ENCODE assay signal across 8 mouse cellular contexts in the genomic region with DNA sequence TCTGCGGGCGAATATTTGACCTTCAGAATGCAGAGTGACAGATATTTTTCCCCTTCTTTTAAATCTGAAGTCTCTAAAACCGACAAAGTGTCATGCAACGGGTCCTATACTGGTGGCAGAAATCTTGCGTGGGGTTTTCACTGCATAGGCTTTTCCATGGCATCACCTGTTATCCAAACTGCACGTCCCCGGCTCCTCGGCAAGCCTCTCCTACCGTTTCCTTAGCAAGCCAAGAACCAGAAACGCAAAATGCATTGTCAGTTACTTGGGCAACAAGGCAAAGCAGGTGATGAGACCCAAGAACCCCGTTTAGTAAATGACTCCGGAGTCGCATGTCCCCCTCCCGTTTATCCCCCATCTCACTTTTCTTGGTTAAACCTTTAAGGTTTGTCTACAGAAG. TPM values are rescaled to one million over a fixed set of nuclear protein-coding genes. Genes with fewer than 3 reads are reported as not detected.
DNase-seq lines count a peak whose midpoint lies in the region; ATAC-seq and TF ChIP-seq lines count a peak whose summit lies in the region.

No protein-coding gene starts in this region.

- no peaks in the 10 kb centered on the region for H3K9me3 ChIP-seq in heart, embryonic 15.5 days (replicated peaks)
- 0 out of 2 replicates have a peak, but pooled peaks cover 4% of the 10 kb centered on the region for H3K9me3 ChIP-seq in E14TG2a.4 (ENCODE audit: low read length)

- peak overlapping the region; percentile 89 for H3K4me2 ChIP-seq in heart, embryonic 15.5 days

- no peaks in the 10 kb centered on the region for H3K27me3 ChIP-seq in heart, embryonic 15.5 days
- peaks cover 22% of the 10 kb centered on the region for H3K27me3 ChIP-seq in E14TG2a.4 (ENCODE audit: insufficient read depth, low read length)
- H3K27me3 ChIP-seq in liver, adult 2 months (ENCODE audit: control insufficient read depth, insufficient read depth, low read length) = no peaks in the 10 kb centered on the region

- no peak for ATAC-seq in heart, embryonic 15.5 days (replicated peaks; ENCODE audit: insufficient number of reproducible peaks, insufficient read depth, low FRiP score, low read depth)
- no peak for ATAC-seq in CD4-positive, CD25-positive, alpha-beta regulatory T cell, adult 4 months

- H3K9ac ChIP-seq in heart, embryonic 15.5 days = peak overlapping the region; percentile 88
- H3K9ac ChIP-seq in liver, adult 2 months (ENCODE audit: low read depth, low read length) = peak overlapping the region; percentile 98

- no peak for DNase-seq in heart, postnatal 25 days (ENCODE audit: low spot score)
- peak; percentile 41 for DNase-seq in liver, adult 2 months (ENCODE audit: extremely low read depth, low read depth, low spot score)
- no peak for DNase-seq in B cell, adult 2 months
- no peak for DNase-seq in cerebellum, adult 11 months

- no peak for TF ChIP-seq CTCF in E14TG2a.4 (conservative IDR thresholded peaks at IDR 0.05; ENCODE audit: low read length)
- no peak for TF ChIP-seq CTCF in embryonic fibroblast, embryonic 13.5 days (IDR thresholded peaks at IDR 0.05; ENCODE audit: borderline replicate concordance, insufficient read depth, low read length)
- TF ChIP-seq CTCF in liver, adult 2 months (IDR thresholded peaks at IDR 0.05; ENCODE audit: low read depth, low read length) = no peak

- no peak for TF ChIP-seq POLR2A in embryonic fibroblast, embryonic 13.5 days (IDR thresholded peaks at IDR 0.05; ENCODE audit: low read depth, low read length)
- TF ChIP-seq POLR2A in liver, adult 2 months (IDR thresholded peaks at IDR 0.05; ENCODE audit: extremely low read depth, insufficient read depth, low read length) = no peak

- H3K27ac ChIP-seq in heart, embryonic 15.5 days = peak overlapping the region; percentile 95
- peak overlapping the region; percentile 62 for H3K27ac ChIP-seq in embryonic fibroblast, embryonic 13.5 days (ENCODE audit: insufficient read depth, low read length)
- peak overlapping the region; percentile 97 for H3K27ac ChIP-seq in liver, adult 2 months (replicated peaks; ENCODE audit: insufficient read depth, low read depth, low read length)

- peaks cover 34% of the 10 kb centered on the region for H3K4me1 ChIP-seq in heart, embryonic 15.5 days (replicated peaks)
- peaks cover 22% of the 10 kb centered on the region for H3K4me1 ChIP-seq in E14TG2a.4 (replicated peaks; ENCODE audit: low read depth, low read length)
- peaks cover 12% of the 10 kb centered on the region for H3K4me1 ChIP-seq in embryonic fibroblast, embryonic 13.5 days (ENCODE audit: control insufficient read depth, insufficient read depth, low read length)
- peaks cover 40% of the 10 kb centered on the region for H3K4me1 ChIP-seq in liver, adult 2 months (ENCODE audit: control insufficient read depth, insufficient read depth, low read length)

- no peaks in the 10 kb centered on the region for H3K36me3 ChIP-seq in heart, embryonic 15.5 days
- 0 out of 2 replicates have a peak, but pooled peaks cover 4% of the 10 kb centered on the region for H3K36me3 ChIP-seq in E14TG2a.4 (ENCODE audit: insufficient read depth, low read length)
- no peaks in the 10 kb centered on the region for H3K36me3 ChIP-seq in liver, adult 2 months (ENCODE audit: control insufficient read depth, insufficient read depth, low read length)

- H3K79me2 ChIP-seq in liver, adult 2 months (ENCODE audit: control insufficient read depth, insufficient read depth, low read length) = peaks cover 35% of the 10 kb centered on the region

- intact Hi-C loops in heart, postnatal 25 days (cut with DNase I) = loop anchor here (5.0 kb wide), 1 partner anchor 47 kb away; no protein-coding TSS in a partner anchor

- peak overlapping the region; percentile 81 for H3K4me3 ChIP-seq in heart, embryonic 15.5 days
- peak overlapping the region; percentile 85 for H3K4me3 ChIP-seq in E14TG2a.4 (replicated peaks; ENCODE audit: low read length)
- peak overlapping the region; percentile 86 for H3K4me3 ChIP-seq in embryonic fibroblast, embryonic 13.5 days (ENCODE audit: insufficient read depth, low read length)
- H3K4me3 ChIP-seq in liver, adult 2 months (ENCODE audit: insufficient read depth, low read depth, low read length) = peak overlapping the region; percentile 95

- WGBS in heart, embryonic 15.5 days = 3% methylated on average over 14 of the region's 14 CpGs
- WGBS in liver, adult 2 months = 2% methylated on average over 14 of the region's 14 CpGs

RNA-seq across cellular contexts. Expression of a gene that starts 0.8 kb away (rescaled TPM):
- polyA plus RNA-seq in heart, embryonic 15.5 days (2015; fragmentation: Nextera tagmentation; extraction: Ambion mirVana) = 23.2 and 23.7 TPM in 2 replicates
- 10 to 100 TPM; 79.8 to 91.2 TPM for total RNA-seq in heart, postnatal 25 days (2021)
- 56.7 and 56.9 TPM in 2 replicates for polyA plus RNA-seq in embryonic fibroblast, embryonic 13.5 days (2011; ENCODE audit: insufficient read length, low read depth, missing spikeins)
- 26.6 and 31.5 TPM in 2 replicates for total RNA-seq in liver, adult 2 months (2014; rRNA removed)
- 11.5 and 12.7 TPM in 2 replicates for polyA plus RNA-seq in liver, adult 2 months (2012; rRNA removed)
- polyA plus RNA-seq in CD4-positive, CD25-positive, alpha-beta regulatory T cell, adult 4 months (2017; shearing (Covaris generic)) = 10 to 100 TPM; 32.6 to 34.7 TPM

RNA-seq across cellular contexts. Expression of a gene that starts 53.4 kb away (rescaled TPM):
- 18.2 and 20.4 TPM in 2 replicates for polyA plus RNA-seq in heart, embryonic 15.5 days (2015; fragmentation: Nextera tagmentation; extraction: Ambion mirVana)
- total RNA-seq in heart, postnatal 25 days (2021) = 10 to 100 TPM; 12.9 to 13.0 TPM
- 9.3 and 11.4 TPM in 2 replicates for polyA plus RNA-seq in embryonic fibroblast, embryonic 13.5 days (2011; ENCODE audit: insufficient read length, low read depth, missing spikeins)
- total RNA-seq in liver, adult 2 months (2014; rRNA removed) = 12.9 and 15.7 TPM in 2 replicates
- 16.5 and 19.4 TPM in 2 replicates for polyA plus RNA-seq in liver, adult 2 months (2012; rRNA removed)
- 1 to 10 TPM in 1 of 2 experiments, under 1 TPM in 1; 0.67 to 2.9 TPM for polyA plus RNA-seq in CD4-positive, CD25-positive, alpha-beta regulatory T cell, adult 4 months (2017; shearing (Covaris generic))
